Mouse (Mus musculus) monocyte, adult 5-6 weeks (primary cell): Measurements from ENCODE around the gene Srrm1. TPM values are rescaled to one million over a fixed set of nuclear protein-coding genes. Genes with fewer than 3 reads are reported as not detected.
"Not testable (repeated sequence)": the region's sequence is repeated elsewhere in the genome, so short reads cannot be mapped to it uniquely, and the experiment has no call there.

ENCODE experiments used
- ATAC-seq: fragments of 153-309, 156-312 bp; replicated peaks from 2 replicates; pipeline ENCODE4 v1.8.0; 2017; ENCODE audit warnings: mild to moderate bottlenecking; ENCODE audit not compliant: low TSS enrichment, insufficient number of reproducible peaks, severe bottlenecking, poor library complexity, low FRiP score
- total RNA-seq: library from RNA; stranded (forward); fragments of 200-1000, 200-491, 200-594 nt; gene quantifications from 3 replicates; pipeline ENCODE4 v1.2.3, GENCODE M21; 2017

Gene Srrm1
- total RNA-seq, 1 experiment from 2014 or later, result 123 TPM

DNA sequence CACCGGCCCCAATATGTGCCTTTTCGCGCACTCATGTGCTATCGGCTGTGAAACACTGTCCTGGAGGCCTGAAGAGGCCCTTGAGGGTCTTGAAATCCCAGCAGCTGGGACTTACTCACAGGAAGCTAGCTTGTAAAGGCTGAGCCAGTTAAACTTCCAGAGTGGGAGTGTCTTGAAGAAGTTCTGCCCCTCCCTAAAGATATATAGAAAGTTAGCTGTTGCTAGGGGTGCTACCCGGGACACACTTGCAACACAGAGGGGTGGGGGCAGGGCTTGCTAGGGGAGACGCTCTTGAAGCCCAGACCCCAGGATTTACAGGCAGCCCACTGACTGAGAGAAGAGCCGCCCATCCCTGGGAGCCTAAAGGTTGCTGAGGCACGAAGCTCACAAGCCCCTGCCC is 67.7 kb downstream of the Srrm1 start:
- ATAC-seq, result no peak

DNA sequence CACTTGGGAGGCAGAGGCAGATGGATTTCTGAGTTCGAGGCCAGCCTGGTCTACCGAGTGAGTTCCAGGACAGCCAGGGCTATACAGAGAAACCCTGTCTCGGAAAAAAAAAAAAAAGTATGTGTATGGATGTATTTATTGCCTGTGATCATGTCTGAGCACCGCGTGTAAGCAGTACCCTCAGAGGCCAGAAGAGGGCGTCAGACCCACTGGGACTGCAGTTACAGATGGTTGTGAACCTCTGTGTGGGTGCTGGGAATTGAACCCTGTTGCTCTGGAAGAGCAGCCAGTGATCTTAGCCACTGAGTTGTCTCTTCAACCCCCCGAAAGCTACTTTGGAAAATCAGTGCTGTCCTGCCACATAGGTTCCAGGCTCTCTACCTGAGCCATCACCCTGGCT is 69.2 kb downstream of the Srrm1 start:
- no peak for ATAC-seq

DNA sequence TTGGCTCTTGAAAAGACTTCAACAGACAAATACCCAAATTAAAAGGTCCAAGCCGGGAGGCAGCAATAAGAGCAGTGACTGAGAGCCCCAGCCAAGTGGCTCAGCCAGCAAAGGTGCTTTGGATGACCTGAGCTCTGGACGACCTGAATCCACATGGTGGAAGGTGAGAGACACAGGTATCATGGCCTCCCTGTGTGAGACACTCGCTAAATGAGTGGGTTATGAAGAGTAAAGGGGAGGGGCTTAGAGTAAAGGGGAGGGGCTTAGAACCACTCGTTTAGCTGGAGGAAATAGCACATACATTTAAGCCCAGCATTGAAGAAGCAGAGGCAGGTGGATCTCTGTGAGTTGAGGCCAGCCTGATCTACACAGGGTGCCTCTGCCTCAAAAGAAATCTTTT is 69.7 kb downstream of the Srrm1 start:
- ATAC-seq, result no peak

DNA sequence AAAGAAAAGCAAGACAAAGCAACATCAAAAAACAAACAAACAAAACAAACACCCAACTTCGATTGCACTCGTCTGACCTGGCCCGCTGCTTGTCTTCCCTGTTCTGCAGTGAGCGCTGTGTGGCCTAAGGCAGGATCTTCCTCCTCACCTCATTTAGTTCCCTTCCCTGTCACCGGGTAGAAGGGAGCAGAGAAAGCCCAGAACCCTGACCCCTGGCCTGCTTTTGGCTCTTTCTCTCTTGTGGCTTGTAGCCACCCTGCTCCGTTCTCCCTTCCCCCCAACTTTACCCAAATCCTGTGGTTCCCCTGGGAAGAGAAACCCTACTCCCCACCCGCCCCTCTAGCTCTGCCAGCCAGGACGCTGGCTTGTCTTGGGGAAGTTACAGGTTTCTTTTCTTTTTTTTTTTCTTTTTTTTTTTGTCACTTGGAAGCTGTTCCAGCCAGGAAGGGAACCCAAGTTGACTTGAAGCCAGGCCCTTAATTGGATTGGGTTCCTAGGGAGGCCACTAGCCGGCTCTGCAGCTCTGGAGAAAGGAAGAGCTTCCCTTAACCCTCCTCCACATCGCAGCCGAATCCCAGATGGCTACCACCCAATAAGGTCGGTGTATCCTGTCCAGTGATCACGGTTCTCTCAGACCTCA is 70.3 kb downstream of the Srrm1 start:
- no peak for ATAC-seq

GRCm38 (mm10) chr4:135280016-135280415 is 73.1 kb downstream of the Srrm1 start:
- ATAC-seq, result not testable (repeated sequence)

DNA sequence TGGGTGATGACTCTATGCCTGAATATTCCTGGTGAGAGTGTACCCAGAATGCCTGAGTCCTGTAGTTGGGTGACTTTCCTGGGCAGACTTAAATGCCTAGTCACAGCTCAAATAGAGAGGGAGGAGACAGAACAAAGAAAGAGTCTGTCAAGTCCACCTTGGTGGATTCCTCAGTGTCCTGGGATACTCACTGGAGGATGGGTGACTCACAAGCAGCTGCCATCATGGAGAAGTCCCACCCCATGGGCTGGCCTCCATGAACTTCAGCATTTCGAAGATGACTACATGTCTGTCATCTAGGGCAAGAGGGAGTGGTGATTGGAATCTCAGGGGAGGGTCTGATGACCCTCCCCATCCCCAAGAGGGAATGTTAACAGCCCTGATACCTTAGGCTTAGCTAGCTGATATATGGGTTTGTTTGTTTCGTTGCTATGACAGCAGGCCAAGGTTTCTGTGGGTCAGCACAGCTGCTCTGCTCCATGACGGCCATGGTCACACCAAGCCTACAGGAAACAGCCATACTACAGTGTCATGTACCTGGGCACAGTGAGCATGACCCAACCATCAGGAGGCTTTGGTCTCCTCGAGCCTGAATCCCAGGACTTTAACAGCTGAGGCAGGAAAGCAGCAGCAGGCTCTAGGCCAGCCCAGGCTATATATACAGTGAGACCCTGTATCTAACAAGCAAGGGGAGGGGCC is 76.3 kb downstream of the Srrm1 start:
- ATAC-seq, result no peak

- ATAC-seq, result no peak
These were observed 78.4 kb downstream of the Srrm1 start for GRCm38 (mm10) chr4:135274761-135275160.

DNA sequence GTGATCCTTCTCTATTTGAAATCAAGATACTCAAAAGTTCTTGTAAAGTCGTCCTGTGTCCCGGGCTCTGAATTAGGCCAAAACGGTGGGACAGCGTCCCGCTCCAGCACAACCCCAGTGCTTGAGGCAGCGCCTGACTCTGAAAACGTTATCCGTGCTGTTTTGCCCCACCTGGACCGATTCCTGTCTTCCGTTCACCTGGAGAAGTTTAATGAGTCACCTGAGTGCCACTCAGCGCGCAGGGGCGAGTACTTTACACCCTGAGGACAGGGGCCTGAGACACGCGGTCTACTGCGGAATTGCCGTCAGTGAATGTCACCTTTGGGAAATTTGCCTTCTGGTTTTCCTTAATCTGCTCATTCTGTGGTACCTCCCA is 79.8 kb downstream of the Srrm1 start:
- ATAC-seq, result no peak

DNA sequence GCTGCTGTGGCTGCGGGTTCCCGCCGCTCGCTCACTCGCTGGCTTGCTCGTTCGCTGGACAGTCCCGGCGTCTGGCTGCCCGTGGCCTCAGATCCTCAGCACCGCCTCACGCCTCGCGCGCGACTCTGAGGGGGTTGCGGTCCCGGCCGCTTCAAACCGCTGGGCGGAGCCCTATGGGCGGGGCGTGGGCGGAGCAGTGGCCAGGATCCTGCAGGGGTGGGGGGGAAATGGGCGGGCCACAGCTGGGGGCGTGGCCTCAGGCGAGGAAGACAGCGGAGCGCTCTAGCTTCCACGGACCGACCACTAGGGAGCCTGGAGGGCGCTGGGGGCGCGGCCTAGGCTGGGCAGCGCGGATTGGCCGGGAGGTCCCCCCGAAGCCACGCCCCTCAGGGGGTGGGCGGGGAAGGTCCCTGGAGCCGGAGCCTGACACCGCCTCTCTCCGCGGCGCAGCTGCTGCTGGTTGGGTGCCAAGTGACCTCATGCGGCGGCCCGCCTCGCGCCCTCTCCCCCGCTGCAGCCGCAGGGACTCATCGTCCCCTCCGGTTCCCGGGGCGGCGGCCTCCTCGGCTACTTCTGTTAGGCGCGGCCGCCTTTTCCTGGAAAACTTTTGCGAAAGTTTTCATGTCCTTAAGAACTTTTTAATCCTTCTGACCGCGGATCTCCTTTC is 80.3 kb downstream of the Srrm1 start, which contains the start of gene Clic4:
Clic4 (minus strand) TSS at position 175 of the 667 bp plus-strand sequence.
- peak; percentile 89 for ATAC-seq

DNA sequence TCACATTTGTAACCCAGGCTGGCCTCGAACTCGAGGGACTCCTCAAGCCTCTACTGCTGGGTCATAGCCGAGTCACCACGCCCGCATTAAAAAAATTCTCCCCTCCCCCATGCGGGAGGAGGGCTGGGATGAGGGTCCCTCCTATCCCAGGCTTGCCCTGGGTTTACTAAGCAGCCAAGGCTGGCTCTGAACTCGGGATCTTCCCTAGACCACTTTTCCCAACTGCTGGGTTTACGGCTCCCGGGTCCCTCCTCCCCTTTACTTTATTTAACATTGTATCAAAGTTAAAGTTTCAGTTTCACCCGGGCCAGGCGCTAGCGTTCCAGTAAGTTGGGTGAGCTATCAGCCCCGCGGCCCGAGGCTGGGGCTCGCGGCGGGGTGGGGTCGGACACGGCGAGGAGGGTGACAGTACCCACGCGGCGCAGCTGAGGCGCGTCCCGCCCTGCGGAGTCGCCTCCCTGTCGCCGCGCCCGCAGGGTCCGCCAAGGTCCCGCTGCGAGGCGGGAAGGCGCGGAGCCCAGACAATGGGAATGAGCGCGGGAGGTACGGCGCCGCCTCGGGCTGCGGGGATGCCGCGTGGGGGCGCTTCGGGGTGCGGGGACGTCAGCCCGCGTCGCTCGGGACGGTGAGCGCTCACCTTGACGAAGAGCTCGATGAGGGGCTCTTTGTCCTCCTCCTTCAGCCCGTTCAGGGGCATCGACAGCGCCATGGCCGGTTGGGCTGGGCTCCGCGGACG is 81.1 kb downstream of the Srrm1 start:
- 0 out of 2 replicates have a peak, but pooled peaks have one; percentile 5 for ATAC-seq

- ATAC-seq, result no peak
These were observed 81.7 kb downstream of the Srrm1 start for GRCm38 (mm10) chr4:135271419-135271828.

Other genes starting within 250 kb of the Srrm1 start
- gene Runx3, start 232.7 kb downstream of the Srrm1 start, total RNA-seq, result 9.8 to 41.3 TPM (median 12.1 TPM) in 3 replicates
- gene Clic4, start 80.5 kb downstream of the Srrm1 start, total RNA-seq, result 39.4 to 61.3 TPM (median 41.0 TPM) in 3 replicates
- gene Ncmap, start 44.9 kb upstream of the Srrm1 start, total RNA-seq, result not detected in 3 replicates
- gene Rcan3, start 80.5 kb upstream of the Srrm1 start, total RNA-seq, result 0.75 to 4.6 TPM (median 3.8 TPM) in 3 replicates
- gene Stpg1, start 141.5 kb upstream of the Srrm1 start, total RNA-seq, result not detected in 3 replicates
- gene Nipal3, start 141.7 kb upstream of the Srrm1 start, total RNA-seq, result 16.7 to 50.4 TPM (median 25.1 TPM) in 3 replicates
- gene Grhl3, start 220.3 kb upstream of the Srrm1 start, total RNA-seq, result 0.38 TPM in 1 of 3 replicates, not detected in the others